Mouse (Mus musculus): ENCODE measurements around the gene Exoc7. TPM values are rescaled to one million over a fixed set of nuclear protein-coding genes. Genes with fewer than 3 reads are reported as not detected.

Exoc7 gene
- polyA plus RNA-seq (2014; fragmentation: Nextera tagmentation; extraction: Ambion mirVana) = 112 and 129 TPM in 2 replicates

DNA sequence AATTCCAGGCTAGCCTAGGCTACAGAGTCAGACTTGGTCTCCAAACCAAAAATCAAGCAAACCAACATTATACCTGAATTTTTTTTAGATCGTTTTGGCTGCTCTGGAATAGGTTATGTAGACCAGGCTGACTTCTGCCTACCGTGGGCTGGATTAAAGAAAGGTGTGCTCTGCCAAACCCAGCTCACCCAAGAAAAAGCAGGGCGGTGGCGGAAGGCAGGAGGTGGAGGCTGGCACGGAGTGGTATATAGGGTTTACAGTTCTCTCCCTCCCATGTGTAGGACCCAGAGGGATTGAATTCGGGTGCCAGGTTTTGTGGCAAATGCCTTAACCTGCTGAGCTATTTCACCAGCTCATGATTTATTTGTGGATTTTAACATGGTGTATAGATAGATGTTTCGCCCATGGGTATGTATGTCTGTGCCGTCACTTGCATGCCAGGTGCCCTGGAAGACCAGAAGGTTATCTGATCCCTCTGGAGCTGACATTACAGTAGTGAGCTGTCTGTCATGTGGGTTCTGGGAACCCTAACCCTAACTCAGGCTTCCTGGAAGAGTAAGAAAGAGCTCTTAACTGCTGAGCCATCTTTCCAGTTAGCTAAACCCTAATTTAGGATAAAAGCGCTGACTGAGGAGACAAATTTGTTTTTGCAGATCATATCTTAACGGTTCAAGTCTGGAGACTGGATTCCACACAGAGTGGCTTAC lies at the start of gene Exoc7:
Gene Exoc7, minus strand, starts transcription at position 215 of the 707 bp plus-strand sequence.
- no peaks in the 10 kb centered on the region for H3K9me3 ChIP-seq (ENCODE audit: control insufficient read depth, low read length)
- whole genome bisulfite sequencing = 87% methylated on average over 10 of the region's 10 CpGs
- peaks cover 18% of the 10 kb centered on the region for H3K36me3 ChIP-seq (ENCODE audit: control insufficient read depth, insufficient read depth, low read length)
- peak within 1 kb of the TSS; percentile 28; the same call in 1 of the 2 replicates for H3K27ac ChIP-seq (ENCODE audit: low read depth, low read length)
- H3K4me2 ChIP-seq (ENCODE audit: low read depth, low read length) = peak within 1 kb of the TSS; percentile 85
- peak; percentile 29 for ATAC-seq (ENCODE audit: low read depth)
- peak within 1 kb of the TSS; percentile 49 for H3K4me3 ChIP-seq (ENCODE audit: low read depth, low read length)
- H3K4me1 ChIP-seq (ENCODE audit: control insufficient read depth, insufficient read depth, low read length) = peaks cover 5% of the 10 kb centered on the region
- no peaks in the 10 kb centered on the region for H3K27me3 ChIP-seq (ENCODE audit: control insufficient read depth, insufficient read depth, low read length)
- H3K9ac ChIP-seq (replicated peaks; ENCODE audit: low read depth, low read length) = peak within 1 kb of the TSS; percentile 53

DNA sequence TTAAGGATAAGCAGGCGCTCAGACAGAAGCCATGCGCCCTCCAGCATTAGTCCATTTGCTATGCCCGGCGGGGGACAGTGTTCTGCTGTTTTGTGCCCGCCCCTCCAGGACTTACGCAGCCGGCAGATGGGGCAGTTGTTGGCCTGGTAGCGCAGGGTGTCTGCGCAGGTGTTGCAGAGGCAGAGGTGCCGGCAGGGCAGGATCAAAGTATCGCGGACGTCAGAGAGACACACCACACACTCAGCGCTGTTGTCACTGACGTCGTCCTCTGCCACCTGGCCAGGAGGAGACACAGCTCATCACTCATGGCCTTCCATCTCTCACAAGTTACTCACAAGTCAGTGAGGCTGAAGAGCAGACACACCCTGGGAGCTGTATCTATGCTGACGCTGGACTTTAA lies 47.5 kb upstream of the Exoc7 start:
- 42% methylated on average over 17 of the region's 17 CpGs for WGBS
- no peaks in the 10 kb centered on the region for H3K9me3 ChIP-seq (ENCODE audit: control insufficient read depth, low read length)
- H3K27me3 ChIP-seq (ENCODE audit: control insufficient read depth, insufficient read depth, low read length) = no peaks in the 10 kb centered on the region
- H3K4me1 ChIP-seq (ENCODE audit: control insufficient read depth, insufficient read depth, low read length) = no peaks in the 10 kb centered on the region
- H3K36me3 ChIP-seq (ENCODE audit: control insufficient read depth, insufficient read depth, low read length) = peaks cover 28% of the 10 kb centered on the region
- ATAC-seq (ENCODE audit: low read depth) = no peak
- no peak overlapping the region for H3K4me3 ChIP-seq (ENCODE audit: low read depth, low read length)
- no peak overlapping the region for H3K9ac ChIP-seq (replicated peaks; ENCODE audit: low read depth, low read length)
- no peak overlapping the region for H3K27ac ChIP-seq (ENCODE audit: low read depth, low read length)
- no peak overlapping the region for H3K4me2 ChIP-seq (ENCODE audit: low read depth, low read length)

DNA sequence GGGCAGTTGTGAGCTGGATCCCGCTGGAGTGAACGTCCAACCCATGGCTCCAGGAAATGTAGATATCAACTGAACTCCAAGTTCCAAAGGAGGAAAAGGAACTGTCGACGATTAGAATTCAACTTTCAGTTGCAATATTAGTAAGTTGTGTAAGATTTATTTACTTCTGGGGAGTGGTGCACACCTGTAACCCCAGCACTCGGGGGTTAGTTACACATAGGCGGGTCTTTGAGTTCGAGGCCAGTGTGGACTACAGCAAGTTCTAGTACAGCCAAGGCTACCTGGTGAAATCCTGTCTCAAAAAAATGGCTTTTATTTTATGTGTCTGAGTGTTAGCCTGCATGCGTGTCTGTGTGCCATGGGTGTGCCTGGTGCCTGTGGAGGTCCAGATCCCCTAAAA lies 46.5 kb upstream of the Exoc7 start:
- Histone ChIP-seq H3K4me3 (ENCODE audit: low read depth, low read length) (no peak overlapping the region), H3K36me3 (ENCODE audit: control insufficient read depth, insufficient read depth, low read length) (peaks cover 29% of the 10 kb centered on the region), H3K27me3 (ENCODE audit: control insufficient read depth, insufficient read depth, low read length) (no peaks in the 10 kb centered on the region), H3K4me1 (ENCODE audit: control insufficient read depth, insufficient read depth, low read length) (no peaks in the 10 kb centered on the region), H3K4me2 (ENCODE audit: low read depth, low read length) (no peak overlapping the region), H3K9ac (replicated peaks; ENCODE audit: low read depth, low read length) (no peak overlapping the region), H3K27ac (ENCODE audit: low read depth, low read length) (no peak overlapping the region), H3K9me3 (ENCODE audit: control insufficient read depth, low read length) (no peaks in the 10 kb centered on the region)
- WGBS = 97% methylated on average over 8 of the region's 8 CpGs
- no peak for ATAC-seq (ENCODE audit: low read depth)

DNA sequence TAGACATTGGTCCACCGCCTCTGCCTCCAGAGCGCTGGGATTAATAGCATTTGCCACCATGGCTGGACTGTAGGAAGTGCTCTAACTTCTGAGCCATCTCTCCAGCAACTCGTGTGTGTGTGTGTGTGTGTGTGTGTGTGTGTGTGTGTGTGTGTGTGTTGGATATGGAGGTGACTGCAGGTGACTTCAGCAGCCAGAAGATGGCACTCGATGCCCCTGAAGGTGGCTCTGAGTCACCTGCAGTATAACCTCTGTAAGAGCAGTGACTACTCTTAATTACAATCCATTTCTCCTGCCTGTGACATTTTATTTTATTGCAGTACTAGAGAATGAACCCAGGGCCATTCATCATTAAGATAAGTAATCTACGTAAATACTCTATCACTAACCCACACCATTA lies 44.3 kb upstream of the Exoc7 start:
- Histone ChIP-seq H3K36me3 (ENCODE audit: control insufficient read depth, insufficient read depth, low read length) (peaks cover 38% of the 10 kb centered on the region), H3K27ac (ENCODE audit: low read depth, low read length) (no peak overlapping the region), H3K4me1 (ENCODE audit: control insufficient read depth, insufficient read depth, low read length) (no peaks in the 10 kb centered on the region), H3K4me2 (ENCODE audit: low read depth, low read length) (no peak overlapping the region), H3K9ac (replicated peaks; ENCODE audit: low read depth, low read length) (no peak overlapping the region), H3K4me3 (ENCODE audit: low read depth, low read length) (no peak overlapping the region), H3K27me3 (ENCODE audit: control insufficient read depth, insufficient read depth, low read length) (no peaks in the 10 kb centered on the region), H3K9me3 (ENCODE audit: control insufficient read depth, low read length) (no peaks in the 10 kb centered on the region)
- no peak for ATAC-seq (ENCODE audit: low read depth)
- 88% methylated on average over 5 of the region's 5 CpGs for WGBS

DNA sequence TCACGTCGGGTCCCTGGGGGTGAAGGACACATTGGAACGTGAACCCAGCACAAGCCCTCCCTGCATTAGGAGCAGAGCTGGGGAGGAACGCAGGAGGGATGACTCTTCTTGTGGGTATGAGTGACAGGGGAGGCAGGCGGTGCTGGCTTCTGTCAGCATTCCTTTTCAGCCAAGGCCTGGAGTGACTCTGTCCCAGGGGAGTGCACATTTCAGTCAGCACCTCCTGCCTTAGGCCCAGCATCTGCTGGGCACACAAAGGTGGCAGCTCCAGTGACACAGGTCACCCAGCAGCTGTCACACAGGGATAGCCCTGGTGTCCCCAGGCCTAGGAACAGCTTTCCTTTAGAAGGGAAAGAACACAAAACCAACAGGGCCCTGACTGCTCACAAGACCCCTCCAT lies 40.9 kb upstream of the Exoc7 start:
- 80% methylated on average over 5 of the region's 5 CpGs for WGBS
- peaks cover 42% of the 10 kb centered on the region for H3K36me3 ChIP-seq (ENCODE audit: control insufficient read depth, insufficient read depth, low read length)
- ATAC-seq (ENCODE audit: low read depth) = no peak

DNA sequence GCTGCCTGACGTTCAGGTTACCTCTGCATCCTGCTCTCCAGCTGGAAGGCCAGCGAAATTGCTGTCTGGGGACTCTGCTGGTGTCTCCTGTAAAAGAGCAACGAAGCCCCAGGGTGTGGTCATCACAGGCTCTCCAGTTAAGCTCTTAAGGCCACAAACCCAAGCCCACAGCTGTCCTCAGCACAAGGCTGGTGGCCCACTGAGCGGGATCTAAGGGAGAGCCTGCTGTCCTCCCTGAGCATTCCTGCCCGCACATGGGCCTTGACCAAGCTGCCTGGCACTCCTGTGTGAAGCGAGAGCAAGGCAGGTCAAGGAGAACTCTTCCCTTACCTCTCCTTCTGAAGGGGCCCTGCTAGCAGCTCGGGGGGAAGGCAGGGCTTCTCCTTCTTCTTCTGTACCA lies 40.0 kb upstream of the Exoc7 start:
- Histone ChIP-seq H3K27me3 (ENCODE audit: control insufficient read depth, insufficient read depth, low read length) (no peaks in the 10 kb centered on the region), H3K4me1 (ENCODE audit: control insufficient read depth, insufficient read depth, low read length) (no peaks in the 10 kb centered on the region), H3K4me3 (ENCODE audit: low read depth, low read length) (no peak overlapping the region), H3K27ac (ENCODE audit: low read depth, low read length) (no peak overlapping the region), H3K9me3 (ENCODE audit: control insufficient read depth, low read length) (no peaks in the 10 kb centered on the region), H3K36me3 (ENCODE audit: control insufficient read depth, insufficient read depth, low read length) (peaks cover 39% of the 10 kb centered on the region), H3K9ac (replicated peaks; ENCODE audit: low read depth, low read length) (no peak overlapping the region), H3K4me2 (ENCODE audit: low read depth, low read length) (no peak overlapping the region)
- WGBS = 84% methylated on average over 7 of the region's 7 CpGs
- ATAC-seq (ENCODE audit: low read depth) = no peak

More for the DNA sequence above, 40.9 kb upstream of the Exoc7 start:
- H3K4me1 ChIP-seq (ENCODE audit: control insufficient read depth, insufficient read depth, low read length) = no peaks in the 10 kb centered on the region
- H3K9me3 ChIP-seq (ENCODE audit: control insufficient read depth, low read length) = no peaks in the 10 kb centered on the region
- no peak overlapping the region for H3K4me3 ChIP-seq (ENCODE audit: low read depth, low read length)
- H3K27ac ChIP-seq (ENCODE audit: low read depth, low read length) = no peak overlapping the region
- no peak overlapping the region for H3K9ac ChIP-seq (replicated peaks; ENCODE audit: low read depth, low read length)
- H3K4me2 ChIP-seq (ENCODE audit: low read depth, low read length) = no peak overlapping the region
- no peaks in the 10 kb centered on the region for H3K27me3 ChIP-seq (ENCODE audit: control insufficient read depth, insufficient read depth, low read length)

DNA sequence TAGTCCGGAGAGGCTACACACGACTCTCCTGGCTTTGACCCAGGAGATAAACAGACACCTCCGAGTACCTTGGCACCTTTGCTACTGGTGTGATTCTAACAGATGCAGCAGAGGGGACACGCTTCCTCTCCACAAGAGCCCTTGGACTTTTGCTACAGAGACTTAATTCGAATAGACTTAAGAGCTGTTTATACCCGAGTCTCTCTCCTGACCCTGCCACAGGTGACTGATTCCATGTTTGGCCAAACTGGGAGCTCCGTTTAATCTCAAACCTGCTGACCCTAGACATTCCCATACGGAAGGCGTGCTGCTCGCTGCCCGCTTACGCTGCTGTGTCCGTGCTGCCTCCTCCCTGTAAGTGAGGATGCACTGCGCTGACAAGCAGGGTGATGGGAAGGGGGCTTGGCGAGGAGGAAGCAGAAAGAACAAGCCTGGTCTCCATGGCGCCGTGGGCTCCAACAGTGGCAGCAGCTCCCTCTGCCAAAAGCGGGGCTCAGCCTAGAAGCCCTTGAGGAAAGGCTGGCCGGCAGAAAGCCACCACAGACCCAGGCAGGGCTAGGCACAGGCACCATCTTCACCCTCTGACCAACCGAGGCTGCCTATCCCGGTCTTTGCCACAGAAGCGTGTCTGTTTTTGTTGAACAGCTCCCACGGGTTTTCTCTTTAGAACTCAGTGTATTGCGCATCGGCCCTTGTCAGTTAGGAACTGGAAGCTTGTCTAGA lies 35.2 kb upstream of the Exoc7 start:
- Histone ChIP-seq H3K4me2 (ENCODE audit: low read depth, low read length) (no peak overlapping the region), H3K4me1 (ENCODE audit: control insufficient read depth, insufficient read depth, low read length) (no peaks in the 10 kb centered on the region), H3K27ac (ENCODE audit: low read depth, low read length) (no peak overlapping the region), H3K36me3 (ENCODE audit: control insufficient read depth, insufficient read depth, low read length) (peaks cover 30% of the 10 kb centered on the region), H3K27me3 (ENCODE audit: control insufficient read depth, insufficient read depth, low read length) (no peaks in the 10 kb centered on the region), H3K4me3 (ENCODE audit: low read depth, low read length) (no peak overlapping the region), H3K9me3 (ENCODE audit: control insufficient read depth, low read length) (no peaks in the 10 kb centered on the region), H3K9ac (replicated peaks; ENCODE audit: low read depth, low read length) (no peak overlapping the region)
- 73% methylated on average over 25 of the region's 25 CpGs for WGBS
- peak; percentile 41; the same call in 1 of the 2 replicates for ATAC-seq (ENCODE audit: low read depth)

DNA sequence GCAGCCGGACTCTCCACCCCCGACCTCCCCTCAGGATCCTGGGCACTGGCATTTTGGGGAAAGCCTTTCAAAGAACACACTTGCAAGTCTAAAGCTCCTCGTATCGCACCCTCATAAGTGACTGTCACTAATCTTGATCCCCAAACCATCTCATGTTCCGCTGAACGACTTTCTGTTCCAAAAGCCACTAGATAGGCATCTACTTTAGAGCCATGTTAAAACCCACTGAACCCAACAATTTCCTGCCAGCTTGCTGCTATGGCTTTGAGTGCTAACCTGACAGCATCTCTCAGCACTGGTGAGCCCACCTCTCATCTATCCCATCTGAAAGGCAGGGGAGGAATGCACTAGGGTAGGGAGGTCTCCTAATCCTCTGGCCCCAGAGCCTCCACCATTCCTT lies 30.5 kb upstream of the Exoc7 start:
- 96% methylated on average over 6 of the region's 6 CpGs for WGBS
- H3K4me2 ChIP-seq (ENCODE audit: low read depth, low read length) = no peak overlapping the region
- no peaks in the 10 kb centered on the region; the same call in 1 of the 2 replicates for H3K27me3 ChIP-seq (ENCODE audit: control insufficient read depth, insufficient read depth, low read length)
- H3K9ac ChIP-seq (replicated peaks; ENCODE audit: low read depth, low read length) = no peak overlapping the region
- no peak overlapping the region for H3K27ac ChIP-seq (ENCODE audit: low read depth, low read length)
- no peaks in the 10 kb centered on the region for H3K9me3 ChIP-seq (ENCODE audit: control insufficient read depth, low read length)
- H3K36me3 ChIP-seq (ENCODE audit: control insufficient read depth, insufficient read depth, low read length) = peaks cover 5% of the 10 kb centered on the region; the same call in 1 of the 2 replicates
- H3K4me1 ChIP-seq (ENCODE audit: control insufficient read depth, insufficient read depth, low read length) = peaks cover 9% of the 10 kb centered on the region; the same call in 1 of the 2 replicates
- no peak for ATAC-seq (ENCODE audit: low read depth)
- H3K4me3 ChIP-seq (ENCODE audit: low read depth, low read length) = no peak overlapping the region

DNA sequence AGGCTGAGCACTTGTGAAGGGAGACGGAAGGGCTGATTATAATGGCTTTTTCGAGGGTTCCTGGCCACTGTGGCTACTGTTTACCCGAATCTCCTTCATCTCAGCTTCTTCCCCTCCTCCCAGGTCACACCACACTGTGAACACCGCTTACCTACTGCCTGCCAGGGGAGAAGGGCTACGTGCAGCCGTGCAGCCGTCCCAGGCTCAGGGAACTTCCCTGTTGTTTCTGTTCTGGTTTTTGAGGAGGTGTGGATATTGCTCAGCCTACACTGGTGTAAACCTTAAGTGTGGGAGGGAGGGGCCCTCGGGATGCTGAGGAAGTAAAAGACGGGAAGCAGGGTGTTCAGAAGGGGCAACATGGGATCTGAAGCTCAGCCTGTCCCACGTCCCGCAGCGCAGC lies 30.0 kb upstream of the Exoc7 start:
- 55% methylated on average over 12 of the region's 12 CpGs for WGBS
- H3K36me3 ChIP-seq (ENCODE audit: control insufficient read depth, insufficient read depth, low read length) = peaks cover 5% of the 10 kb centered on the region; the same call in 1 of the 2 replicates
- no peak for ATAC-seq (ENCODE audit: low read depth)
- no peaks in the 10 kb centered on the region; the same call in 1 of the 2 replicates for H3K27me3 ChIP-seq (ENCODE audit: control insufficient read depth, insufficient read depth, low read length)
- no peaks in the 10 kb centered on the region for H3K9me3 ChIP-seq (ENCODE audit: control insufficient read depth, low read length)
- no peak overlapping the region for H3K9ac ChIP-seq (replicated peaks; ENCODE audit: low read depth, low read length)
- H3K4me2 ChIP-seq (ENCODE audit: low read depth, low read length) = no peak overlapping the region
- H3K4me1 ChIP-seq (ENCODE audit: control insufficient read depth, insufficient read depth, low read length) = peaks cover 10% of the 10 kb centered on the region; the same call in 1 of the 2 replicates
- H3K27ac ChIP-seq (ENCODE audit: low read depth, low read length) = no peak overlapping the region
- H3K4me3 ChIP-seq (ENCODE audit: low read depth, low read length) = no peak overlapping the region

Data from neural tube, embryonic 14.5 days (tissue).